Mouse (Mus musculus): ENCODE data around the gene Kcnma1. TPM values are rescaled to one million over a fixed set of nuclear protein-coding genes. Genes with fewer than 3 reads are reported as not detected.

Gene Kcnma1
- polyA plus RNA-seq, 1 experiment from 2014 or later, result 1.1 TPM

- ATAC-seq (ENCODE audit: low FRiP score) (no peak), DNase-seq (ENCODE audit: low spot score, missing footprints) (no peak)
- Histone ChIP-seq H3K9me3 (ENCODE audit: control insufficient read depth, low read length) (no peaks in the 10 kb centered on the region), H3K4me2 (no peak overlapping the region), H3K4me3 (ENCODE audit: low read depth, low read length) (no peak overlapping the region), H3K4me1 (ENCODE audit: control insufficient read depth, insufficient read depth, low read length) (no peaks in the 10 kb centered on the region), H3K36me3 (ENCODE audit: control insufficient read depth, insufficient read depth, low read length) (no peaks in the 10 kb centered on the region), H3K27me3 (ENCODE audit: control insufficient read depth, insufficient read depth, low read length) (no peaks in the 10 kb centered on the region), H3K27ac (ENCODE audit: low read depth, low read length) (no peak overlapping the region), H3K9ac (ENCODE audit: low read length) (no peak overlapping the region)
- 94% methylated on average over 2 of the region's 2 CpGs for WGBS
Observed at GRCm38 (mm10) chr14:23854946-23855345, 159.3 kb downstream of the Kcnma1 start.

DNA sequence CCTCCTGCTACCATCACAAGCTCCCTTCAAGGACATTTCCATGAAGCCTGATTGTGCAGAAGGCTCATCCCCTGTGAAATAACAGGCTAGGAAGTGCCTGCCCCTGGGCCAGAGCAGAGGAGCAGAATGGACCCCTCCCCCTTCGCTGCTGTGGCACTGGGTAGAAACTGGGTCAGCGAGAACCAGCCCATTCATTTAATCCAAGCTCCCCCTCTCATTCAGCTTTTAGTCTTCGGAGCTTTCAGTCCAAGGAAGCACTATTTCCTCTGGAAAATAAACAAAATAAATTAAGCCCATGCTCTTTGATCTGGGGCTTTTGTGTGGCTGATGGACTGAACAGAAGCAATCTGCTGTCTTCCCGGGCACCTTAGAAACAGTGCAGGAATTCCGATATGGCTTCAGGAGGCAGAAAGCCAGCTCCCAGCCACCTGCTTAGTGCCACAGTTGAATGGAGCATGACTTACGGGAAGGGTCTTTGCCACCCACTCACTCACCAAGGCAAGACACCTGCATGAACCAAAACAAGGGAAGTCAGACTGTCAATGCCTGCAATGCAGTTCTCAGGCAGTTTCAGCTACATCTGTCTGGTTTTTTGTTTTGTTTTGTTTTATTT is 165.7 kb downstream of the Kcnma1 start:
- no peak overlapping the region for H3K4me3 ChIP-seq (ENCODE audit: low read depth, low read length)
- no peak overlapping the region for H3K9ac ChIP-seq (ENCODE audit: low read length)

DNA sequence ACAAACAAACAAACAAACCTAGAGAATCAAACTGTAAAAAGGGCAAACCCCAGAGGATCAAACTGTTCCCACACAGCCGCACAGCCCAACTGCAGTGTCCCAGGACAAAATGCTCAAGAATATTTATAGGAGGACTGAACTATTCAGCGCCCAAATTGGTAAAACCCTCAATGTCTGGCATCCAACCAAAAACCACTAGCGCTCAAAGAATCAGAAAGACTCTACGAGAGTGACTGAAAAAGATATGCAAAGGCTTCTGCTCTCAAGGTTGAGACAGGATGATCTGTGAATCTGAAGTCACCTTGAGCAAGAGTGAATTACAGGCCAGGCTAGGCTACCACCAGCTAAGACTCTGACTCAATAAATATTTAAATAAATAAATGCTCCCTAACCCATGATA is 167.6 kb downstream of the Kcnma1 start:
- WGBS, result 89% methylated on average over 4 of the region's 4 CpGs
- ATAC-seq (ENCODE audit: low FRiP score), result no peak
- H3K27ac ChIP-seq (ENCODE audit: low read depth, low read length), result no peak overlapping the region

More for the DNA sequence above, 165.7 kb downstream of the Kcnma1 start:
- Histone ChIP-seq H3K36me3 (ENCODE audit: control insufficient read depth, insufficient read depth, low read length) (no peaks in the 10 kb centered on the region), H3K4me2 (no peak overlapping the region), H3K4me1 (ENCODE audit: control insufficient read depth, insufficient read depth, low read length) (peaks cover 11% of the 10 kb centered on the region), H3K9me3 (ENCODE audit: control insufficient read depth, low read length) (no peaks in the 10 kb centered on the region), H3K27ac (ENCODE audit: low read depth, low read length) (no peak overlapping the region), H3K27me3 (ENCODE audit: control insufficient read depth, insufficient read depth, low read length) (no peaks in the 10 kb centered on the region)
- no peak for ATAC-seq (ENCODE audit: low FRiP score)
- no peak for DNase-seq (ENCODE audit: low spot score, missing footprints)
- WGBS, result 20% methylated on average over 6 of the region's 6 CpGs

DNA sequence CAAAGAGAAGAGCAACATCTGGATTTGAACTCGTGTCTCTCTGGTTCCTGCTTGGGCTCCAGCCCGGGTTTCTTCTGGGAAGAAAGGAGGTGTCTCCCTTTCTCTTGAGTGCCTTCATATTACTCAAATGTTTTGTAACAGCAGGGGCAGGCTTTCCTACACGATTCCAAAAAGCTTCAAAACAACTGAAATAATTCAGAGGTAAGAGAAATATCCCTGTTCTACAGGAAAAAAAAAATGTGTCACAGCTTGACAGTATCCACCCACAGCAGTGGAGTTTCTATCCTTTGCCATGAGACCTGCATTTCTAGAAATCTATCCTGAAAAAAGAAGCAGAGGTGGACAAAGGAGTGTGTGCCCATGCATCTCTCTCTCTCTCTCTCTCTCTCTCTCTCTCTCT is 172.3 kb downstream of the Kcnma1 start:
- no peak overlapping the region for H3K27ac ChIP-seq (ENCODE audit: low read depth, low read length)
- H3K36me3 ChIP-seq (ENCODE audit: control insufficient read depth, insufficient read depth, low read length), result no peaks in the 10 kb centered on the region
- ATAC-seq (ENCODE audit: low FRiP score) (no peak), DNase-seq (ENCODE audit: low spot score, missing footprints) (no peak)
- no peaks in the 10 kb centered on the region for H3K27me3 ChIP-seq (ENCODE audit: control insufficient read depth, insufficient read depth, low read length)
- no peaks in the 10 kb centered on the region for H3K9me3 ChIP-seq (ENCODE audit: control insufficient read depth, low read length)
- WGBS, result 81% methylated on average over 3 of the region's 3 CpGs
- no peaks in the 10 kb centered on the region for H3K4me1 ChIP-seq (ENCODE audit: control insufficient read depth, insufficient read depth, low read length)
- no peak overlapping the region for H3K4me3 ChIP-seq (ENCODE audit: low read depth, low read length)
- no peak overlapping the region for H3K9ac ChIP-seq (ENCODE audit: low read length)
- no peak overlapping the region for H3K4me2 ChIP-seq

More for the DNA sequence above, 167.6 kb downstream of the Kcnma1 start:
- DNase-seq (ENCODE audit: low spot score, missing footprints), result no peak
- Histone ChIP-seq H3K9me3 (ENCODE audit: control insufficient read depth, low read length) (no peaks in the 10 kb centered on the region), H3K36me3 (ENCODE audit: control insufficient read depth, insufficient read depth, low read length) (no peaks in the 10 kb centered on the region), H3K9ac (ENCODE audit: low read length) (no peak overlapping the region), H3K27me3 (ENCODE audit: control insufficient read depth, insufficient read depth, low read length) (no peaks in the 10 kb centered on the region), H3K4me3 (ENCODE audit: low read depth, low read length) (no peak overlapping the region), H3K4me2 (no peak overlapping the region), H3K4me1 (ENCODE audit: control insufficient read depth, insufficient read depth, low read length) (peaks cover 11% of the 10 kb centered on the region)

GRCm38 (mm10) chr14:23839613-23840012 is 174.7 kb downstream of the Kcnma1 start:
- Histone ChIP-seq H3K27me3 (ENCODE audit: control insufficient read depth, insufficient read depth, low read length) (no peaks in the 10 kb centered on the region), H3K4me3 (ENCODE audit: low read depth, low read length) (no peak overlapping the region), H3K36me3 (ENCODE audit: control insufficient read depth, insufficient read depth, low read length) (no peaks in the 10 kb centered on the region), H3K27ac (ENCODE audit: low read depth, low read length) (no peak overlapping the region), H3K4me2 (no peak overlapping the region), H3K9ac (ENCODE audit: low read length) (no peak overlapping the region), H3K9me3 (ENCODE audit: control insufficient read depth, low read length) (no peaks in the 10 kb centered on the region), H3K4me1 (ENCODE audit: control insufficient read depth, insufficient read depth, low read length) (peaks cover 6% of the 10 kb centered on the region; the same call in 1 of the 2 replicates)
- DNase-seq (ENCODE audit: low spot score, missing footprints), result no peak
- 81% methylated on average over 5 of the region's 5 CpGs for WGBS
- ATAC-seq (ENCODE audit: low FRiP score), result no peak

- 15% methylated on average over 10 of the region's 10 CpGs for WGBS
- Histone ChIP-seq H3K9ac (ENCODE audit: low read length) (no peak overlapping the region), H3K4me1 (ENCODE audit: control insufficient read depth, insufficient read depth, low read length) (peaks cover 6% of the 10 kb centered on the region; the same call in 1 of the 2 replicates), H3K4me2 (no peak overlapping the region), H3K4me3 (ENCODE audit: low read depth, low read length) (no peak overlapping the region), H3K27ac (ENCODE audit: low read depth, low read length) (no peak overlapping the region), H3K9me3 (ENCODE audit: control insufficient read depth, low read length) (no peaks in the 10 kb centered on the region), H3K36me3 (ENCODE audit: control insufficient read depth, insufficient read depth, low read length) (no peaks in the 10 kb centered on the region), H3K27me3 (ENCODE audit: control insufficient read depth, insufficient read depth, low read length) (no peaks in the 10 kb centered on the region)
- ATAC-seq (ENCODE audit: low FRiP score), result no peak
- DNase-seq (ENCODE audit: low spot score, missing footprints), result no peak
Observed at GRCm38 (mm10) chr14:23835387-23836111, 178.7 kb downstream of the Kcnma1 start.

DNA sequence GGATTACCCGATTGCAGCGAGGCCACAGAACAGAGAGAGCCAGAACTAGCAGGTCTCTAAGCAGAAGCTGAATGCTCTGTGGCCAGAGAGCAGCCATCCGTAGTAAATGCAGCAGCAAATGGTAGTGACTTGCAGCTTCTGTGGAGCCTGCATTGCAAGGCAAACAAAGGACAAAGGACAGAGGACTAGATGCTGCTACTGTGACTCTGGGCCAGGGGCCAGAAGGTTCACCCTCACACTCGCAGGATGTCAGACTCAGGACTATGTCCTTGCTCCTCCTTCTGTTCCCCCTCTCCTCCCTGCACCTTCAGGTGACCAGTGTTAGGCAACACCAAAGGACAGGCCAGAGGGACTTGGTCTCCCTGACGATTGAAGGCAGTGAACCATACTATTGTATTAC is 183.0 kb downstream of the Kcnma1 start:
- ATAC-seq (ENCODE audit: low FRiP score), result no peak
- no peak overlapping the region for H3K4me2 ChIP-seq
- 24% methylated on average over 5 of the region's 5 CpGs for WGBS
- H3K9me3 ChIP-seq (ENCODE audit: control insufficient read depth, low read length), result no peaks in the 10 kb centered on the region
- no peak overlapping the region for H3K4me3 ChIP-seq (ENCODE audit: low read depth, low read length)
- no peaks in the 10 kb centered on the region for H3K27me3 ChIP-seq (ENCODE audit: control insufficient read depth, insufficient read depth, low read length)
- H3K27ac ChIP-seq (ENCODE audit: low read depth, low read length), result no peak overlapping the region
- no peak overlapping the region for H3K9ac ChIP-seq (ENCODE audit: low read length)
- no peak for DNase-seq (ENCODE audit: low spot score, missing footprints)
- H3K4me1 ChIP-seq (ENCODE audit: control insufficient read depth, insufficient read depth, low read length), result peaks cover 6% of the 10 kb centered on the region; the same call in 1 of the 2 replicates
- no peaks in the 10 kb centered on the region for H3K36me3 ChIP-seq (ENCODE audit: control insufficient read depth, insufficient read depth, low read length)

- Histone ChIP-seq H3K9ac (ENCODE audit: low read length) (no peak overlapping the region), H3K4me3 (ENCODE audit: low read depth, low read length) (no peak overlapping the region), H3K36me3 (ENCODE audit: control insufficient read depth, insufficient read depth, low read length) (no peaks in the 10 kb centered on the region), H3K27ac (ENCODE audit: low read depth, low read length) (no peak overlapping the region), H3K27me3 (ENCODE audit: control insufficient read depth, insufficient read depth, low read length) (no peaks in the 10 kb centered on the region), H3K4me2 (no peak overlapping the region), H3K9me3 (ENCODE audit: control insufficient read depth, low read length) (no peaks in the 10 kb centered on the region), H3K4me1 (ENCODE audit: control insufficient read depth, insufficient read depth, low read length) (peaks cover 2% of the 10 kb centered on the region; the same call in 1 of the 2 replicates)
- DNase-seq (ENCODE audit: low spot score, missing footprints) (no peak), ATAC-seq (ENCODE audit: low FRiP score) (no peak)
- WGBS, result 53% methylated on average over 4 of the region's 4 CpGs
Observed at GRCm38 (mm10) chr14:23830316-23830715, 184.0 kb downstream of the Kcnma1 start.

DNA sequence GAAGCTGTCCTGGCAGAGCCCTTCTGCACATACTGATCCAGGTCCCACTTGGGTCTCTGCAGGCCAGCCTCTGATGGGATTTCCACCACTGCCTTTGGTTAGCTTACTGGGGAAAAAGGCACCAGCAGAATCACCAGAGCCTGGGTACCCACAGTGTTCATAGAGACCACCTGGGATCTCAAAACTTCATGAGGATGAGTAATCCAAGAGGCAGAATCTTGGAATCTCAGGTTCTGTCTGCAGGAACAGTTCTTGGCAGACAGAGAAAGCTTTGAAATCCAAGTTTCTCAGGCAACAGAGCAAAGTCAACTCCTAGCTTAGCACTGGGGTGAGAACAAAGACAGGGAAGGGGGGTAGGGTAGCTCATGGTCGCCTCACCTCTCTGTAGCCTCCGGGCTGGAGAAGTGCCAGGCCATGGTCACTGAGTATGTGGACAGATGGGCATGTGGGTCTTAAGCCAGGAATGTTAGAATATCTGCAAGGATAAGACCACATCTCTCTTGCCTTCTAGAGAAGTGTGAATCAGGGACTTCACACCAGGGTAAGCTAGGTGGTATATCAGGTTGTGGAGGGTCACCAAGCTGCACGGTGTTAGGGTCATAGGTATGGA is 185.5 kb downstream of the Kcnma1 start:
- H3K27me3 ChIP-seq (ENCODE audit: control insufficient read depth, insufficient read depth, low read length), result no peaks in the 10 kb centered on the region
- WGBS, result 83% methylated on average over 3 of the region's 3 CpGs
- no peak overlapping the region for H3K9ac ChIP-seq (ENCODE audit: low read length)
- H3K4me1 ChIP-seq (ENCODE audit: control insufficient read depth, insufficient read depth, low read length), result no peaks in the 10 kb centered on the region
- no peak overlapping the region for H3K27ac ChIP-seq (ENCODE audit: low read depth, low read length)
- no peak for DNase-seq (ENCODE audit: low spot score, missing footprints)
- H3K9me3 ChIP-seq (ENCODE audit: control insufficient read depth, low read length), result no peaks in the 10 kb centered on the region
- ATAC-seq (ENCODE audit: low FRiP score), result no peak
- H3K4me2 ChIP-seq, result no peak overlapping the region
- H3K36me3 ChIP-seq (ENCODE audit: control insufficient read depth, insufficient read depth, low read length), result no peaks in the 10 kb centered on the region
- H3K4me3 ChIP-seq (ENCODE audit: low read depth, low read length), result no peak overlapping the region

Data from midbrain, embryonic 11.5 days (tissue).